Mouse (Mus musculus) liver, adult 2 months (tissue): Measurements from ENCODE around the gene Lclat1.

Experiments
- CTCF ChIP-seq: fragments of 200-500 bp; IDR thresholded peaks from 2 replicates; pipeline ENCODE4 v1.5.1; 2011; ENCODE audit warnings: low read depth, low read length, control low read depth
- POLR2A ChIP-seq: fragments of 200-500 bp; IDR thresholded peaks from 2 replicates; pipeline ENCODE4 v1.6.1; 2011; ENCODE audit warnings: low read length, control low read depth; ENCODE audit not compliant: insufficient read depth; ENCODE audit errors: extremely low read depth

- TF ChIP-seq POLR2A (no peak), CTCF (no peak)
Observed at GRCm38 (mm10) chr17:73271797-73272600, 164.2 kb downstream of the Lclat1 start.
